Mouse (Mus musculus) small intestine, adult 2 months (tissue): Measurements from ENCODE around the gene Rapgef4.

Source experiments
- CTCF ChIP-seq: fragments of 200-500 bp; IDR thresholded peaks from 2 replicates; pipeline ENCODE4 v1.5.1; 2012; ENCODE audit warnings: low read depth, mild to moderate bottlenecking, control low read depth, inconsistent platforms, low read length, moderate library complexity, mixed read lengths; ENCODE audit not compliant: insufficient replicate concordance, insufficient read length; ENCODE audit errors: extremely low read depth
- POLR2A ChIP-seq: fragments of 200-500 bp; IDR thresholded peaks from 2 replicates; pipeline ENCODE4 v1.6.1; 2012; ENCODE audit warnings: low read depth, mild to moderate bottlenecking, control low read depth, inconsistent platforms, low read length, moderate library complexity

GRCm38 (mm10) chr2:72241714-72242472, 260.9 kb downstream of the Rapgef4 start:
- TF ChIP-seq POLR2A = no peak
- TF ChIP-seq CTCF = no peak
